Mouse (Mus musculus) adrenal gland, postnatal 36 days (tissue): ENCODE data around the gene Usp31. TPM values are rescaled to one million over a fixed set of nuclear protein-coding genes. Genes with fewer than 3 reads are reported as not detected.

Source experiments
- DNase-seq, 2 experiments: peaks; one replicate each; pipeline ENCODE4 v3.0.0; 2021; ENCODE audit warnings: mixed read lengths in 1 of 2
- total RNA-seq, 2 experiments: library from RNA; stranded (reverse); gene quantifications; 2 replicates each; pipeline ENCODE4 v1.2.3; 2021

Usp31 gene
- total RNA-seq, 2 experiments from 2014 or later, result 12.5 to 18.3 TPM

GRCm38 (mm10) chr7:121660705-121661104 lies 46.3 kb downstream of the Usp31 start:
- DNase-seq, result no peak

- no peak for DNase-seq
These were observed 48.2 kb downstream of the Usp31 start for GRCm38 (mm10) chr7:121658866-121659265.

- DNase-seq, result no peak
These were observed 52.4 kb downstream of the Usp31 start for GRCm38 (mm10) chr7:121654675-121655074.

GRCm38 (mm10) chr7:121652629-121653028 lies 54.4 kb downstream of the Usp31 start:
- DNase-seq, result no peak

GRCm38 (mm10) chr7:121650724-121651123 lies 56.3 kb downstream of the Usp31 start:
- DNase-seq, result peak; percentile 54 to 59

- DNase-seq, result peak; percentile 33 to 67
These were observed 65.9 kb downstream of the Usp31 start for GRCm38 (mm10) chr7:121640998-121641762.

- DNase-seq, result no peak
These were observed 70.3 kb downstream of the Usp31 start for GRCm38 (mm10) chr7:121636732-121637131.

- no peak for DNase-seq
These were observed 72.8 kb downstream of the Usp31 start for GRCm38 (mm10) chr7:121634236-121634635.

- DNase-seq, result no peak
These were observed 84.1 kb downstream of the Usp31 start for GRCm38 (mm10) chr7:121622835-121623420.

GRCm38 (mm10) chr7:121622433-121622832 lies 84.6 kb downstream of the Usp31 start:
- no peak for DNase-seq

GRCm38 (mm10) chr7:121601697-121602096 lies 105.4 kb downstream of the Usp31 start:
- DNase-seq, result peak; percentile 34 to 38

GRCm38 (mm10) chr7:121596401-121596800 lies 110.7 kb downstream of the Usp31 start:
- DNase-seq, result peak; percentile 5 to 11

GRCm38 (mm10) chr7:121595496-121595895 lies 111.6 kb downstream of the Usp31 start:
- no peak for DNase-seq

GRCm38 (mm10) chr7:121595085-121595484 lies 112.0 kb downstream of the Usp31 start:
- DNase-seq, result no peak

GRCm38 (mm10) chr7:121594623-121595022 lies 112.4 kb downstream of the Usp31 start:
- no peak for DNase-seq

Other genes starting within 250 kb of the Usp31 start
- gene Scnn1g, start 27.2 kb upstream of the Usp31 start, total RNA-seq, result under 1 TPM in 1 of 2 experiments, not detected in 1; 0.10 TPM
- gene Scnn1b, start 157.8 kb upstream of the Usp31 start, total RNA-seq, result under 1 TPM in 1 of 2 experiments, not detected in 1; 0.23 TPM